Mouse (Mus musculus): Measurements from ENCODE around the gene Gzmm.

Gene Gzmm

GRCm38 (mm10) chr10:79703541-79703940 is 14.7 kb downstream of the Gzmm start:
- no peak for DNase-seq (ENCODE audit: low spot score)

GRCm38 (mm10) chr10:79704065-79704969 is 15.5 kb downstream of the Gzmm start, which contains the start of gene Bsg:
TSS of gene Bsg (plus strand) at chr10:79704491.
- DNase-seq (ENCODE audit: low spot score) = peak; percentile 99

GRCm38 (mm10) chr10:79704970-79705360 is 16.1 kb downstream of the Gzmm start:
- DNase-seq (ENCODE audit: low spot score) = no peak

- no peak for DNase-seq (ENCODE audit: low spot score)
These were observed 17.1 kb downstream of the Gzmm start for GRCm38 (mm10) chr10:79705951-79706350.

- DNase-seq (ENCODE audit: low spot score) = no peak
These were observed 17.7 kb downstream of the Gzmm start for GRCm38 (mm10) chr10:79706406-79707094.

GRCm38 (mm10) chr10:79707162-79707561 is 18.3 kb downstream of the Gzmm start:
- no peak for DNase-seq (ENCODE audit: low spot score)

GRCm38 (mm10) chr10:79707759-79708158 is 18.9 kb downstream of the Gzmm start:
- DNase-seq (ENCODE audit: low spot score) = no peak

GRCm38 (mm10) chr10:79708668-79709067 is 19.8 kb downstream of the Gzmm start:
- no peak for DNase-seq (ENCODE audit: low spot score)

GRCm38 (mm10) chr10:79709307-79709706 is 20.5 kb downstream of the Gzmm start:
- DNase-seq (ENCODE audit: low spot score) = no peak

GRCm38 (mm10) chr10:79712029-79712428 is 23.2 kb downstream of the Gzmm start:
- no peak for DNase-seq (ENCODE audit: low spot score)

- peak; percentile 73 for DNase-seq (ENCODE audit: low spot score)
These were observed 23.8 kb downstream of the Gzmm start for GRCm38 (mm10) chr10:79712499-79713126.

GRCm38 (mm10) chr10:79713163-79713562 is 24.3 kb downstream of the Gzmm start:
- DNase-seq (ENCODE audit: low spot score) = no peak

GRCm38 (mm10) chr10:79714996-79715395 is 26.2 kb downstream of the Gzmm start:
- DNase-seq (ENCODE audit: low spot score) = no peak

GRCm38 (mm10) chr10:79716254-79716987 is 27.6 kb downstream of the Gzmm start, which contains the start of gene Hcn2:
TSS of gene Hcn2 (plus strand) at chr10:79716634.
- no peak for DNase-seq (ENCODE audit: low spot score)

- no peak for DNase-seq (ENCODE audit: low spot score)
These were observed 28.2 kb downstream of the Gzmm start for GRCm38 (mm10) chr10:79716988-79717355.

GRCm38 (mm10) chr10:79717640-79718357 is 29.0 kb downstream of the Gzmm start:
- DNase-seq (ENCODE audit: low spot score) = peak; percentile 60

GRCm38 (mm10) chr10:79721089-79721488 is 32.3 kb downstream of the Gzmm start:
- no peak for DNase-seq (ENCODE audit: low spot score)

- DNase-seq (ENCODE audit: low spot score) = no peak
These were observed 34.2 kb downstream of the Gzmm start for GRCm38 (mm10) chr10:79723047-79723446.

GRCm38 (mm10) chr10:79723692-79724091 is 34.9 kb downstream of the Gzmm start:
- no peak for DNase-seq (ENCODE audit: low spot score)

GRCm38 (mm10) chr10:79726090-79726489 is 37.3 kb downstream of the Gzmm start:
- DNase-seq (ENCODE audit: low spot score) = peak; percentile 62
